Mouse (Mus musculus) cortical plate, adult 2 months (tissue): ENCODE results near the gene Phc1. TPM values are rescaled to one million over a fixed set of nuclear protein-coding genes. Genes with fewer than 3 reads are reported as not detected.
"Not testable (repeated sequence)": the region's sequence is repeated elsewhere in the genome, so short reads cannot be mapped to it uniquely, and the experiment has no call there.

Experiments used
- H3K27ac ChIP-seq: fragments of 200-500 bp; 2 replicates; pipeline ENCODE4 v1.5.1; 2012; ENCODE audit warnings: low read length, control low read depth, inconsistent platforms; ENCODE audit not compliant: insufficient read depth
- H3K4me1 ChIP-seq: fragments of 200-500 bp; 2 replicates; pipeline ENCODE4 v1.6.1; 2011; ENCODE audit warnings: low read length; ENCODE audit not compliant: control insufficient read depth, insufficient read depth
- H3K4me3 ChIP-seq: fragments of 200-500 bp; 2 replicates; pipeline ENCODE4 v1.5.1; 2011; ENCODE audit warnings: mild to moderate bottlenecking, low read length, control low read depth; ENCODE audit not compliant: insufficient read depth
- CTCF ChIP-seq: fragments of 200-500 bp; IDR thresholded peaks from 2 replicates; pipeline ENCODE4 v1.5.1; 2011; ENCODE audit warnings: mild to moderate bottlenecking, control low read depth, low read length; ENCODE audit not compliant: insufficient read depth; ENCODE audit errors: extremely low read depth
- POLR2A ChIP-seq: fragments of 200-500 bp; IDR thresholded peaks from 2 replicates; pipeline ENCODE4 v1.6.1; 2011; ENCODE audit warnings: mild to moderate bottlenecking, low read length, control low read depth; ENCODE audit not compliant: insufficient read depth; ENCODE audit errors: extremely low read depth
- polyA plus RNA-seq: library from polyadenylated mRNA; depleted of rRNA; stranded (reverse); fragments of >200 nt; gene quantifications from 2 replicates; pipeline ENCODE4 v1.2.3, GENCODE M21; 2012

Phc1 gene
- polyA plus RNA-seq, 1 experiment, result 48.8 TPM

GRCm38 (mm10) chr6:122365706-122366105 is 25.3 kb upstream of the Phc1 start:
- TF ChIP-seq CTCF (no peak), POLR2A (no peak)
- Histone ChIP-seq H3K4me1 (no peaks in the 10 kb centered on the region), H3K4me3 (no peak overlapping the region), H3K27ac (no peak overlapping the region)

GRCm38 (mm10) chr6:122357089-122357488 is 16.7 kb upstream of the Phc1 start:
- no peaks in the 10 kb centered on the region for H3K4me1 ChIP-seq
- no peak overlapping the region for H3K27ac ChIP-seq
- no peak for TF ChIP-seq POLR2A
- no peak for TF ChIP-seq CTCF
- H3K4me3 ChIP-seq, result no peak overlapping the region

DNA sequence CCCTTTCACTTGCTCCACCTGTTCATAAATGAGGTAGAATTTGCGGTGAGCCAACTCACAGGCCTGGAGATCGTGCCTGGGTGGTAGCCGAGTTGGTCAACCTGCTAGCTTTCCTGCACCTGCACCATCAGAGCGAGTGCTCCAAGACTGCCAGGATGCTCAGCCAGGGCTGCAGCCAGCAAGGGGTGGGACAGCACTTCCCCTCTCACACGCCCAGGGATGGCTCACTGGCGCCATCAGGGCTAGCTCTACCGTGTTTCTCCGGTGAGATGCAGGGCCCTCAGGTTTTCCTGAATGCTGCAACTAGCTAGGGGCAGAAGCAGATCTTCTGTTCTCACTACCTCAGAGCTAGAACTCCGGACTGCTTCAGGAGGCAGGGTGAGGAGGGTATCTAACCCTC is 15.5 kb upstream of the Phc1 start:
- no peak for TF ChIP-seq POLR2A
- TF ChIP-seq CTCF, result no peak
- Histone ChIP-seq H3K27ac (no peak overlapping the region), H3K4me1 (no peaks in the 10 kb centered on the region), H3K4me3 (no peak overlapping the region)

DNA sequence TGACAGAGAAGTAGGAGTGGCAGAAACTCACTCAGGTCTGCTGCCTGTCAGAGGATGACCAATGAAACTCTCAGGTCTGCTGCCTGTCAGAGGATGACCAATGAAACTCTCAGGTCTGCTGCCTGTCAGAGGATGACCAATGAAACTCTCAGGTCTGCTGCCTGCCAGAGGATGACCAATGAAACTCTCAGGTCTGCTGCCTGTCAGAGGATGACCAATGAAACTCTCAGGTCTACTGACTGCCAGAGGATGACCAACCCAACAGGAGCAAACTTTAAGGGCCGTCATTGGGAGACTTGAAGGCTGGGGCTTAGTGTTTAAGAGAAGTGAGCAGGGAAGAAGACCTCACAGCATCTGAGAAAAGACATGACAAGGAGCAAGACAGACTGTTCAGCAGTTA is 7.0 kb upstream of the Phc1 start:
- H3K4me3 ChIP-seq, H3K27ac ChIP-seq, H3K4me1 ChIP-seq: not testable (repeated sequence)

DNA sequence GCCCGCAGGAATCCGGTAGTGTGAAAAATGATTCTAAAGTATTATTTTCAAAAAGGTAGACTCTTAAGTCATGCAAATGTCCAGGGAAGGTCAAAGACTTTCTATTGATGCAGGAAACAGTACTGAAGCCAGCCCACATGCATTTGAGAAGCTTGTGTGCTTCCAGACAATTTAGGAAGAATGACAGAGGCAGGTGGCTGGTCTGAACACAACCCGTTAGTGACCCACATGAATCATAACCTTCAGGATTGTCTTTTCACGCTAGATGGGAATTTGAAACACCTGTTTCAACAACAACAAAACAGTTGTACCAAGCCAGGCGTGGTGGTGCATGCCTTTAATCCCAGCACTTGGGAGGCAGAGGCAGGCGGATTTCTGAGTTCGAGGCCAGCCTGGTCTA is 6.0 kb upstream of the Phc1 start:
- Histone ChIP-seq H3K4me1 (no peaks in the 10 kb centered on the region), H3K4me3 (no peak overlapping the region), H3K27ac (no peak overlapping the region)
- TF ChIP-seq CTCF (no peak), POLR2A (no peak)

GRCm38 (mm10) chr6:122345731-122346130 is 5.4 kb upstream of the Phc1 start:
- no peak overlapping the region for H3K4me3 ChIP-seq
- H3K27ac ChIP-seq, result no peak overlapping the region
- H3K4me1 ChIP-seq, result no peaks in the 10 kb centered on the region
- TF ChIP-seq POLR2A (no peak), CTCF (no peak)

GRCm38 (mm10) chr6:122344386-122345116 is 4.2 kb upstream of the Phc1 start:
- Histone ChIP-seq H3K4me1 (no peaks in the 10 kb centered on the region), H3K4me3 (no peak overlapping the region), H3K27ac (no peak overlapping the region)
- TF ChIP-seq CTCF (no peak), POLR2A (no peak)

DNA sequence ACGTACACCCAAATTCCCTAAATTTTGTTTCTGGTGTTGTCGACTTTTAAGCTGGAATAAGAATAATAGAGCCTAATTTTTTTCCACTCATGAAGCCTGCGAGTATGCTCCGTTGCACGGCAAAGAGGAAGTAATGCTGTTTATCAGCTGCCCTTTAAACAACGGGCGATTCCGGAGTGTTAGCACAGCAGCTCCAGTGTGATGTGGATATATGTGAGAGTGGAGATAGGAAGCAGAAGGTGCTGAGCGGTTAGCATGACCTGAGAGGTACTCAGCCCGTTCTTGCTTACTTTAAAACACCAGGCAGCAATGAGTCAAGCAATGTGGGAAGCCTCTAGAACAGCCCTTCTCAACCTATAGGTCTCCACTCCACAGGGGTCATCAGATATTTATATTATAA is 3.4 kb upstream of the Phc1 start:
- no peak overlapping the region for H3K4me3 ChIP-seq
- no peak for TF ChIP-seq POLR2A
- no peak for TF ChIP-seq CTCF
- no peaks in the 10 kb centered on the region for H3K4me1 ChIP-seq
- H3K27ac ChIP-seq, result no peak overlapping the region

DNA sequence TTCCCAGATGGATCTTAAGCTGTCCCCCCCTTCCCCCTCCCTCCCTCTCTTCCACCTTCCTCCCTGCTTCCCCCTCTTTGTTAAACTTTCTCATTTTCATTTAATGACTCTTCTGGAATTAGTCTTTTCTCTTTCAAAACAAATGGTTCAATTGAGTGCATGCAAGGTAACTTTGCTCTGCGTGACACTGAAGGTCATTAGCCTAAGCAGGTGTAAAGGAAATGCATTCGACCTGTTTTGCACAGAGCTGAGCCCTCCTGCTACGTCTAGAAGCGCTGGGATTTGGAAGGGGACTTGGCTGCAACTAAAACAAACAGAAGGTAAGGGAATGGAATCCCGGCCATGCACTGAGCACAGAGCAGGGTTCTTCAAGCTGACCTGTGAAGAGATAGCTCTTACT is 1.8 kb upstream of the Phc1 start:
- H3K4me1 ChIP-seq, result peaks cover 2% of the 10 kb centered on the region; the same call in 1 of the 2 replicates
- no peak overlapping the region for H3K27ac ChIP-seq
- no peak for TF ChIP-seq CTCF
- TF ChIP-seq POLR2A, result no peak
- H3K4me3 ChIP-seq, result no peak overlapping the region

DNA sequence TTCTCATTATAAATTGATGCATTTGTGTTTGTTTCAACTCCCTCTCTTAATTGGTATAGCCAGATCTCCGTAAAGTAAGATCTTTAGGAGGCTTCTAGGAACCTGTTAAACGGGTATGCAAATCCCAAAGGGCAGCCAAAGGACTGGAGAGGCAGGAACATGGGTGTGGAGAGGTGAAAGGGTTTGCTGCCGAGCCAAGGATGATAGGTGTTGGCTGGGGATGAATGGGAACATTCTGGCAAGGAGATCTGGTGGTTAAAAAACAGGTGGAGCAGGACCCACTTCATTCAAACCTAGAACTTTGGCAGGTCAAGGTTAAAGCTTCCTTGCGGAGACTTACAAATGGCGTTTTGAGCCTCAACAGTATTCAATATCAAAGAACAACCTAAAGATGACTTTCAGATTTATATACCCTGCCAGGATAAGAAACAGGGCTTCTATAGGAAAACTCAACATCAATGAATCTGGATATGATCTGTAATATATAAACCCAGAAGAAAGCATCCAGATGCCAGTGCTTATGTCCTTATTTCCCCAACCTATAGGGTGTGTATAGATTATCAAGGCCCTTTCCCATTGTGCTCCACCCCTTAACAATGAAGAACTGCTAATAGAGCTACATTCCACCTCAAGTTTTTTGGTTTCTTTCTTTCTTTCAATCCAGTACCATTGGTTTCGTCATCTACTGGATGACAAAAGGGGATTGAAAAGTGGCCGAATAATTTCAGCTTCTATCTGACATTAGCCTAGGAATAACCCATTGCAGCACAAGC is 863 bp upstream of the Phc1 start:
- H3K4me1 ChIP-seq, result peaks cover 2% of the 10 kb centered on the region; the same call in 1 of the 2 replicates
- no peak overlapping the region; the same call in 1 of the 2 replicates for H3K4me3 ChIP-seq
- H3K27ac ChIP-seq, result no peak overlapping the region
- no peak for TF ChIP-seq POLR2A
- TF ChIP-seq CTCF, result no peak
